Mouse (Mus musculus) kidney, adult 10 weeks (tissue): ENCODE results near the gene Olfr812. TPM values are rescaled to one million over a fixed set of nuclear protein-coding genes. Genes with fewer than 3 reads are reported as not detected.

ENCODE experiments used
- polyA plus RNA-seq: library from polyadenylated mRNA; stranded (reverse); fragments of 350-450 nt; fragmentation: Illumina TruSeq; extraction: RNeasy Lipid Tissue Mini Kit (QIAGEN cat#74804); gene quantifications from one replicate; pipeline ENCODE4 v1.2.3, GENCODE M21; 2014; ENCODE audit warnings: low read depth, low replicate concordance

The Olfr812 gene
- polyA plus RNA-seq, result not detected

DNA sequence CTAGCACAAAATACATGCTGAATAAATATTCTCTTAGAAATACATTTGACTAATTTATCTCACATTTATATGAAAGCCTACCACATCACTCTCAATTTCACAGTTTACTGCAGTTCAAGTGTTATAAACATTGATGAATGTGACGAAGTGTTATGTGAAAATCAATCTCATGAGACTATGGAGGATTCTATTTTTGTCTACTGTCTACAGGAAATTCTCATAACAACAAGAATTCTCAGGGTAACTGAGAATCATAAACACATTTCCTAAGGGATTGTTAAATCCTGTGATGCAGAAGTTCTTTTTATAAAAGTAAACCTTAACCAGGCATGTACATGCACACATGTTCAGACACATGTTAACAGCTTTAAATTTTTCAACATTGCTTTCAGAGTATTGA is at the start of gene Olfr812:
Olfr812 (minus strand) TSS at position 101 of the 400 bp plus-strand sequence.

GRCm38 (mm10) chr10:129879751-129880150 is 33.9 kb upstream of the Olfr812 start, which contains the start of gene Olfr814:
Gene Olfr814 (minus strand): TSS chr10:129879851.

DNA sequence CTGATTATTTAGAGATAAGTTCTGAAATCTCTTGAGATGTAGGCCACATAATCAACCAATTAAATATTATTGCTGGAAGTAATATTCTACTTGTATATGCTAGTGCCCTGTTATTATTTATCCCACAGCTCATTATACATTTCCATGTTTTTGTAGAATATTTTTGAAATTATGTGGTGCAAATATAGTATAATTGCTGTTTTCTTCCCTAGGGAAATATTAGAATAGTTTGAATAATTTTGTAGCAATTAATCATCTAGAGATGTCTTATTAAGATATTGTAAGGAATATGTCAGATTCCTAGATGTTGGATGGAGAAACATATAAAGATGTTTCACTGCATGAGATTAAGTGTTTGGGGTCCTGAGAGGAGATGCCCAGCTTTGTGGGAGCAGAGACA is 9.2 kb upstream of the Olfr812 start, which contains the start of gene Olfr813:
Olfr813 (plus strand) TSS at position 301 of the 400 bp plus-strand sequence.

DNA sequence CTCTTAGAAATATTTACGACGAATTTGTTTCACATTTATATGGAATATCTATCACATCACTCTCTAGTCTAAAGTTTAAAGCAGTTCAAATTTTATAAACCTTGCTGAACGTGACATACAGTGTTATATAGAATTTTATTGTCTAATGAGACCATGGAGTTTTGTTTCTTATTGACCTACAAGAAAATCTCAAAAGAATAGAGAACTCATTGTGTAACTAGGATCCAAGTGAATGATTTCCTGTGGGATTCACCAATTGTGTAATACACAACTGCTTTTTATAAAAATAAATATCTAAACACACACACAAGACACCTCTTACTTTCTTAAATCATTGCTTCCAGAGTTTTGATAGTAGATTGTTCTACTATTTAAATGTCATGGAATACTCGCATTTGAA is 41.6 kb downstream of the Olfr812 start, which contains the start of gene Olfr811:
Olfr811 (minus strand) TSS at position 101 of the 400 bp plus-strand sequence.

DNA sequence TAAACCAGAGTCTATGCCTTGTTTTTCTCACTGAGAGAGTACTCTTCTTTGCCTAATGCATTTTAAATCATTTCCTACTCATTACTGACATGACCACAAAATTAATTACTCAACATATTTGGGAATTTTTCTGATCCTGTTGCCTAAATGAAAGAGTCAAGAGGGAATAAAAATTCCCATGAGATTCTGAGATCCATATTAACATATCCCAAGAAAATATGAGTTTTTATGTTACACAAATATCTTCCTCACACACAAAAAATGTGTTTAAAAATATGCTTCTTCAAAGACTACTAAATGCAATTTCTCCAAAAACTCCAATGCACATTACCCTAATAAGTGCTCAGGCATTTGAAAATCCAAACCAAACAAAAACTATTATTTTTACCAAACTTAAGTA is 51.1 kb downstream of the Olfr812 start, which contains the start of gene Olfr810:
Olfr810 (minus strand) TSS at position 101 of the 400 bp plus-strand sequence.

Other genes with a start within 250 kb of the Olfr812 start
- gene Olfr796, start 233.5 kb downstream of the Olfr812 start, polyA plus RNA-seq, result not detected
- gene Olfr798, start 218.2 kb downstream of the Olfr812 start, polyA plus RNA-seq, result not detected
- gene Olfr799, start 208.6 kb downstream of the Olfr812 start, polyA plus RNA-seq, result not detected
- gene Olfr800, start 188.4 kb downstream of the Olfr812 start, polyA plus RNA-seq, result not detected
- gene Olfr801, start 172.2 kb downstream of the Olfr812 start, polyA plus RNA-seq, result not detected
- gene Olfr802, start 157.9 kb downstream of the Olfr812 start, polyA plus RNA-seq, result not detected
- not detected for gene Olfr803, start 151.8 kb downstream of the Olfr812 start, polyA plus RNA-seq
- not detected for gene Olfr804, start 142.9 kb downstream of the Olfr812 start, polyA plus RNA-seq
- not detected for gene Olfr805, start 116.7 kb downstream of the Olfr812 start, polyA plus RNA-seq
- not detected for gene Olfr806, start 104.2 kb downstream of the Olfr812 start, polyA plus RNA-seq
- not detected for gene Olfr807, start 88.3 kb downstream of the Olfr812 start, polyA plus RNA-seq
- gene Olfr808, start 80.6 kb downstream of the Olfr812 start, polyA plus RNA-seq, result not detected
- not detected for gene Olfr809, start 71.5 kb downstream of the Olfr812 start, polyA plus RNA-seq
- not detected for gene Olfr810, start 51.2 kb downstream of the Olfr812 start, polyA plus RNA-seq
- not detected for gene Olfr811, start 41.7 kb downstream of the Olfr812 start, polyA plus RNA-seq
- gene Olfr813, start 9.3 kb upstream of the Olfr812 start, polyA plus RNA-seq, result not detected
- gene Olfr814, start 33.8 kb upstream of the Olfr812 start, polyA plus RNA-seq, result not detected
- not detected for gene Olfr815, start 59.8 kb upstream of the Olfr812 start, polyA plus RNA-seq
- gene Olfr816, start 69.5 kb upstream of the Olfr812 start, polyA plus RNA-seq, result not detected
- not detected for gene Olfr818, start 103.0 kb upstream of the Olfr812 start, polyA plus RNA-seq
- gene Olfr819, start 121.2 kb upstream of the Olfr812 start, polyA plus RNA-seq, result not detected
- not detected for gene Olfr247, start 130.0 kb upstream of the Olfr812 start, polyA plus RNA-seq
- gene Gm10310, start 139.0 kb upstream of the Olfr812 start, polyA plus RNA-seq, result not detected
- not detected for gene Olfr820, start 166.5 kb upstream of the Olfr812 start, polyA plus RNA-seq
- gene Olfr821, start 184.3 kb upstream of the Olfr812 start, polyA plus RNA-seq, result not detected
- not detected for gene Olfr822, start 225.1 kb upstream of the Olfr812 start, polyA plus RNA-seq